Comparison of ENCODE assay signal across 9 mouse cellular contexts in genomic region chr11:54303076-54303727, GRCm38 (mm10). TPM values are rescaled to one million over a fixed set of nuclear protein-coding genes. Genes with fewer than 3 reads are reported as not detected.
DNase-seq lines count a peak whose midpoint lies in the region; ATAC-seq and TF ChIP-seq lines count a peak whose summit lies in the region.
"Had no signal": no experiment of that assay in that cellular context is flagged by ENCODE, and none has a peak within 500 bp of the region (broad histone marks: within the 10 kb centered on the region; RNA-seq: fewer than 3 reads in every experiment).

No protein-coding gene starts in this region.

- no peak for DNase-seq in heart, adult 11 months
- DNase-seq in MEL (ENCODE audit: low read depth, low spot score): peak; percentile 88
- peak; percentile 89 for DNase-seq in limb, embryonic 11.5 days (ENCODE audit: low spot score)
- no peak for DNase-seq in spleen, postnatal 4 days (ENCODE audit: low spot score in 2 of 2)
- no peak for DNase-seq in thymus, adult 2 months

- no peak for TF ChIP-seq POLR2A in MEL (IDR thresholded peaks at IDR 0.05; ENCODE audit: control insufficient read depth in 1 of 2, insufficient read depth in 1 of 2, low read depth in 1 of 2, low read length in 2 of 2, poor library complexity in 1 of 2)
- no peak for TF ChIP-seq POLR2A in olfactory bulb, adult 2 months (IDR thresholded peaks at IDR 0.05; ENCODE audit: insufficient read depth, low read depth, low read length)
- TF ChIP-seq POLR2A in thymus, adult 2 months (IDR thresholded peaks at IDR 0.05; ENCODE audit: control insufficient read depth, extremely low read depth, insufficient read depth, low read length, poor library complexity): no peak

- H3K27ac ChIP-seq in heart, embryonic 12.5 days (ENCODE audit: poor library complexity, severe bottlenecking): no peak overlapping the region
- H3K27ac ChIP-seq in MEL (ENCODE audit: control insufficient read depth, low read depth, low read length): no peak overlapping the region
- H3K27ac ChIP-seq in embryonic facial prominence, embryonic 12.5 days: no peak overlapping the region
- no peak overlapping the region for H3K27ac ChIP-seq in limb, embryonic 11.5 days (replicated peaks; ENCODE audit: low read depth, low read length)
- peak overlapping the region; percentile 40; the same call in 1 of the 2 replicates for H3K27ac ChIP-seq in olfactory bulb, adult 2 months (ENCODE audit: insufficient read depth, low read depth, low read length)
- no peak overlapping the region for H3K27ac ChIP-seq in thymus, adult 2 months (ENCODE audit: control insufficient read depth, insufficient read depth, low read length)

- H3K9me3 ChIP-seq in heart, embryonic 12.5 days (replicated peaks): peaks cover 9% of the 10 kb centered on the region
- H3K9me3 ChIP-seq in MEL (replicated peaks; ENCODE audit: insufficient read depth, low read length): no peaks in the 10 kb centered on the region
- H3K9me3 ChIP-seq in embryonic facial prominence, embryonic 12.5 days: no peaks in the 10 kb centered on the region
- H3K9me3 ChIP-seq in limb, embryonic 11.5 days (ENCODE audit: control insufficient read depth, low read length): no peaks in the 10 kb centered on the region

- TF ChIP-seq EP300 in MEL (IDR thresholded peaks at IDR 0.05; ENCODE audit: low read depth in 1 of 2, low read length in 2 of 2): no peak

- H3K4me1 ChIP-seq in heart, embryonic 12.5 days (replicated peaks): peaks cover 11% of the 10 kb centered on the region
- H3K4me1 ChIP-seq in MEL (ENCODE audit: control insufficient read depth in 1 of 2, insufficient read depth in 2 of 2, low read length in 2 of 2): 0 out of 4 replicates have a peak, but pooled peaks cover 0 to 3% of the 10 kb centered on the region in 2 experiments
- no peaks in the 10 kb centered on the region for H3K4me1 ChIP-seq in embryonic facial prominence, embryonic 12.5 days
- 0 out of 2 replicates have a peak, but pooled peaks cover 2% of the 10 kb centered on the region for H3K4me1 ChIP-seq in limb, embryonic 11.5 days (ENCODE audit: control insufficient read depth, insufficient read depth, low read length)
- H3K4me1 ChIP-seq in olfactory bulb, adult 2 months (ENCODE audit: control insufficient read depth, insufficient read depth, low read length): peaks cover 26% of the 10 kb centered on the region
- peaks cover 7% of the 10 kb centered on the region; the same call in 1 of the 2 replicates for H3K4me1 ChIP-seq in thymus, adult 2 months (replicated peaks; ENCODE audit: control insufficient read depth, insufficient read depth, low read length)

- no peak for ATAC-seq in heart, embryonic 12.5 days (ENCODE audit: insufficient number of reproducible peaks, low FRiP score)
- no peak for ATAC-seq in embryonic facial prominence, embryonic 12.5 days (ENCODE audit: insufficient number of reproducible peaks, insufficient read depth, low FRiP score, low TSS enrichment)
- no peak for ATAC-seq in limb, embryonic 11.5 days (ENCODE audit: insufficient number of reproducible peaks, low FRiP score, low TSS enrichment, low read depth)

- peak overlapping the region; percentile 51 for H3K4me3 ChIP-seq in heart, embryonic 12.5 days
- H3K4me3 ChIP-seq in MEL (ENCODE audit: control insufficient read depth in 1 of 2, insufficient read depth in 1 of 2, low read depth in 2 of 2, low read length in 2 of 2): no peak overlapping the region
- peak overlapping the region; percentile 55 for H3K4me3 ChIP-seq in embryonic facial prominence, embryonic 12.5 days
- peak overlapping the region; percentile 48; the same call in 1 of the 2 replicates for H3K4me3 ChIP-seq in limb, embryonic 11.5 days (ENCODE audit: low read depth, low read length)
- peak overlapping the region; percentile 88; the same call in 1 of the 2 replicates for H3K4me3 ChIP-seq in olfactory bulb, adult 2 months (ENCODE audit: insufficient read depth, low read depth, low read length)
- no peak overlapping the region for H3K4me3 ChIP-seq in thymus, adult 2 months (ENCODE audit: control insufficient read depth, insufficient read depth, low read length)

- no peak overlapping the region for H3K9ac ChIP-seq in heart, embryonic 12.5 days
- no peak overlapping the region for H3K9ac ChIP-seq in MEL (ENCODE audit: control insufficient read depth, low read depth, low read length, poor library complexity, severe bottlenecking)
- H3K9ac ChIP-seq in embryonic facial prominence, embryonic 12.5 days: 0 out of 2 replicates have a peak overlapping the region, but pooled peaks have one; percentile 63
- no peak overlapping the region for H3K9ac ChIP-seq in limb, embryonic 11.5 days (ENCODE audit: low read length)

- TF ChIP-seq RAD21 in MEL (IDR thresholded peaks at IDR 0.05; ENCODE audit: low read depth, low read length): no peak

- H3K27me3 ChIP-seq in heart, embryonic 12.5 days (replicated peaks): peaks cover 40% of the 10 kb centered on the region
- H3K27me3 ChIP-seq in MEL (ENCODE audit: control insufficient read depth in 1 of 2, insufficient read depth in 2 of 2, low read length in 2 of 2): peaks cover 0 to 7% of the 10 kb centered on the region in 2 experiments; a peak in 1 of 4 replicates
- peaks cover 21% of the 10 kb centered on the region for H3K27me3 ChIP-seq in embryonic facial prominence, embryonic 12.5 days
- no peaks in the 10 kb centered on the region for H3K27me3 ChIP-seq in limb, embryonic 11.5 days (ENCODE audit: control insufficient read depth, insufficient read depth, low read length)
- H3K27me3 ChIP-seq in thymus, adult 2 months (ENCODE audit: control insufficient read depth, insufficient read depth, low read length): peaks cover 5% of the 10 kb centered on the region; the same call in 1 of the 2 replicates

- 21% methylated on average over 6 of the region's 6 CpGs for WGBS in heart, embryonic 12.5 days
- 19% methylated on average over 6 of the region's 6 CpGs for WGBS in embryonic facial prominence, embryonic 12.5 days
- 22% methylated on average over 6 of the region's 6 CpGs for WGBS in limb, embryonic 11.5 days
- WGBS in olfactory bulb, adult 2 months: 37% methylated on average over 6 of the region's 6 CpGs
- WGBS in thymus, adult 2 months: 24% methylated on average over 6 of the region's 6 CpGs

- no peak for TF ChIP-seq CTCF in MEL (IDR thresholded peaks at IDR 0.05 in 2 of 3, conservative IDR thresholded peaks at IDR 0.05 in 1 of 3; ENCODE audit: control insufficient read depth in 1 of 3, insufficient read depth in 1 of 3, low read depth in 2 of 3, low read length in 3 of 3, poor library complexity in 1 of 3, severe bottlenecking in 1 of 3)
- TF ChIP-seq CTCF in olfactory bulb, adult 2 months (IDR thresholded peaks at IDR 0.05; ENCODE audit: insufficient read depth, low read depth, low read length): no peak
- no peak for TF ChIP-seq CTCF in thymus, adult 2 months (IDR thresholded peaks at IDR 0.05; ENCODE audit: borderline replicate concordance, control insufficient read depth, extremely low read depth, insufficient read depth, low read length, poor library complexity)

- H3K79me2 ChIP-seq in MEL (ENCODE audit: control insufficient read depth, insufficient read depth, low read length, poor library complexity): no peaks in the 10 kb centered on the region

- no peaks in the 10 kb centered on the region for H3K36me3 ChIP-seq in heart, embryonic 12.5 days
- H3K36me3 ChIP-seq in MEL (ENCODE audit: control insufficient read depth in 1 of 2, insufficient read depth in 2 of 2, low read length in 2 of 2): no peaks in the 10 kb centered on the region
- H3K36me3 ChIP-seq in embryonic facial prominence, embryonic 12.5 days: no peaks in the 10 kb centered on the region
- no peaks in the 10 kb centered on the region for H3K36me3 ChIP-seq in limb, embryonic 11.5 days (ENCODE audit: control insufficient read depth, insufficient read depth, low read length)
- no peaks in the 10 kb centered on the region for H3K36me3 ChIP-seq in thymus, adult 2 months (ENCODE audit: control insufficient read depth, insufficient read depth, low read length)

- H3K4me2 ChIP-seq in heart, embryonic 12.5 days: peak overlapping the region; percentile 88
- H3K4me2 ChIP-seq in embryonic facial prominence, embryonic 12.5 days (replicated peaks): peak overlapping the region; percentile 95
- H3K4me2 ChIP-seq in limb, embryonic 11.5 days (ENCODE audit: low read depth, severe bottlenecking): peak overlapping the region; percentile 96

TF ChIP-seq in MEL, 35 proteins besides CTCF, POLR2A, EP300 and RAD21 (continues in another document):
- no peak for TF ChIP-seq UBTF (IDR thresholded peaks at IDR 0.05; ENCODE audit: borderline replicate concordance, insufficient read depth, low read depth, low read length)

RNA-seq across cellular contexts. Expression of gene Acsl6, which starts 0.4 kb away (rescaled TPM):
- 0.40 and 0.55 TPM in 2 replicates for polyA plus RNA-seq in heart, embryonic 12.5 days (2016; fragmentation: Nextera tagmentation; extraction: Ambion mirVana)
- total RNA-seq in MEL (2012; rRNA removed): 3.2 and 7.9 TPM in 2 replicates
- polyA plus RNA-seq in MEL (2012; ENCODE audit: insufficient read depth in 1 of 2, insufficient read length in 2 of 2, low read depth in 1 of 2, low replicate concordance in 2 of 2, missing spikeins in 1 of 2): 1 to 10 TPM in 1 of 2 experiments, not detected in 1; 2.8 TPM
- 3.7 and 4.5 TPM in 2 replicates for polyA plus RNA-seq in embryonic facial prominence, embryonic 12.5 days (2016; fragmentation: Nextera tagmentation; extraction: Ambion mirVana)
- 1.5 and 1.7 TPM in 2 replicates for polyA plus RNA-seq in limb, embryonic 11.5 days (2014; fragmentation: Nextera tagmentation; extraction: Ambion mirVana)
- polyA plus RNA-seq in olfactory bulb, adult 2 months (2012; ENCODE audit: insufficient read depth, insufficient read length, low replicate concordance, missing spikeins): 91.1 TPM in 1 of 2 replicates, not detected in the other
- polyA plus RNA-seq in thymus, adult 2 months (2012; rRNA removed): 0.27 and 0.40 TPM in 2 replicates

RNA-seq across cellular contexts. Expression of gene Il3, which starts 36.1 kb away (rescaled TPM):
- polyA plus RNA-seq in heart, embryonic 12.5 days (2016; fragmentation: Nextera tagmentation; extraction: Ambion mirVana): not detected in 2 replicates
- total RNA-seq in MEL (2012; rRNA removed): not detected in 2 replicates
- polyA plus RNA-seq in MEL (2012; ENCODE audit: insufficient read depth in 1 of 2, insufficient read length in 2 of 2, low read depth in 1 of 2, low replicate concordance in 2 of 2, missing spikeins in 1 of 2): not detected
- not detected in 2 replicates for polyA plus RNA-seq in embryonic facial prominence, embryonic 12.5 days (2016; fragmentation: Nextera tagmentation; extraction: Ambion mirVana)
- not detected in 2 replicates for polyA plus RNA-seq in limb, embryonic 11.5 days (2014; fragmentation: Nextera tagmentation; extraction: Ambion mirVana)
- not detected in 2 replicates for polyA plus RNA-seq in olfactory bulb, adult 2 months (2012; ENCODE audit: insufficient read depth, insufficient read length, low replicate concordance, missing spikeins)
- polyA plus RNA-seq in thymus, adult 2 months (2012; rRNA removed): not detected in 2 replicates
- polyA plus RNA-seq: lung, embryonic 16.5 days had no signal

RNA-seq across cellular contexts. Expression of gene Csf2, which starts 53.7 kb away (rescaled TPM):
- polyA plus RNA-seq in heart, embryonic 12.5 days (2016; fragmentation: Nextera tagmentation; extraction: Ambion mirVana): not detected in 2 replicates
- total RNA-seq in MEL (2012; rRNA removed): not detected in 2 replicates
- under 1 TPM in 1 of 2 experiments, not detected in 1; 0.15 TPM for polyA plus RNA-seq in MEL (2012; ENCODE audit: insufficient read depth in 1 of 2, insufficient read length in 2 of 2, low read depth in 1 of 2, low replicate concordance in 2 of 2, missing spikeins in 1 of 2)
- not detected in 2 replicates for polyA plus RNA-seq in embryonic facial prominence, embryonic 12.5 days (2016; fragmentation: Nextera tagmentation; extraction: Ambion mirVana)
- polyA plus RNA-seq in limb, embryonic 11.5 days (2014; fragmentation: Nextera tagmentation; extraction: Ambion mirVana): not detected in 2 replicates
- polyA plus RNA-seq in olfactory bulb, adult 2 months (2012; ENCODE audit: insufficient read depth, insufficient read length, low replicate concordance, missing spikeins): not detected in 2 replicates
- 0.41 and 0.44 TPM in 2 replicates for polyA plus RNA-seq in thymus, adult 2 months (2012; rRNA removed)

Comparison
In these comparisons a context has a peak if more than half of its experiments do, and no peak if none do; other contexts are left out.
1. H3K4me3 ChIP-seq: peak in heart, embryonic 12.5 days (single experiment), embryonic facial prominence, embryonic 12.5 days (single experiment), limb, embryonic 11.5 days (single experiment) and olfactory bulb, adult 2 months (single experiment); none in MEL (0 of 2) and thymus, adult 2 months (single experiment).
2. DNase-seq: peak in MEL (single experiment) and limb, embryonic 11.5 days (single experiment); none in heart, adult 11 months (single experiment), spleen, postnatal 4 days (0 of 2) and thymus, adult 2 months (single experiment).
3. RNA of gene Acsl6, which starts 0.4 kb away (polyA plus RNA-seq): 91.1 TPM in olfactory bulb, adult 2 months; 3.7 to 4.5 TPM in embryonic facial prominence, embryonic 12.5 days, 2.8 TPM in MEL, 1.5 to 1.7 TPM in limb, embryonic 11.5 days, 0.40 to 0.55 TPM in heart, embryonic 12.5 days and 0.27 to 0.40 TPM in thymus, adult 2 months; every median in the first group is over 10 times any median in the second.
4. Peak in every context shown above with its lines, with median percentiles within 50 percentile points of each other: H3K4me2 ChIP-seq.